Mouse (Mus musculus) olfactory bulb, adult 2 months (tissue): ENCODE results near the gene Prc1.

Experiments
- CTCF ChIP-seq: fragments of 200-500 bp; IDR thresholded peaks from 2 replicates; pipeline ENCODE4 v1.5.1; 2012; ENCODE audit warnings: low read depth, mild to moderate bottlenecking, low read length, moderate library complexity; ENCODE audit not compliant: insufficient read depth
- POLR2A ChIP-seq: fragments of 200-500 bp; IDR thresholded peaks from 2 replicates; pipeline ENCODE4 v1.6.1; 2012; ENCODE audit warnings: mild to moderate bottlenecking, low read depth, low read length, moderate library complexity; ENCODE audit not compliant: insufficient read depth

GRCm38 (mm10) chr7:80273456-80273855, 20.8 kb upstream of the Prc1 start:
- TF ChIP-seq CTCF (no peak), POLR2A (no peak)
